Mouse (Mus musculus) WW6 (cell line): ENCODE data around the gene Lpcat3.
A peak's percentile ranks its signal among the peaks of the same experiment; 100 is the strongest.
"Not testable (repeated sequence)": the region's sequence is repeated elsewhere in the genome, so short reads cannot be mapped to it uniquely, and the experiment has no call there.

Experiments used
- DNase-seq: peaks from one replicate; pipeline ENCODE4 v3.0.0-alpha.2; 2013; ENCODE audit warnings: low read depth, low spot score

The Lpcat3 gene

GRCm38 (mm10) chr6:124662477-124663423, at the start of gene Lpcat3:
TSS of gene Lpcat3 (plus strand) at chr6:124663027.
- DNase-seq: peak; percentile 100

- no peak for DNase-seq
Observed at GRCm38 (mm10) chr6:124625612-124626011, 37.2 kb upstream of the Lpcat3 start.

- DNase-seq: not testable (repeated sequence)
Observed at GRCm38 (mm10) chr6:124626184-124626583, 36.6 kb upstream of the Lpcat3 start.

GRCm38 (mm10) chr6:124630763-124631162, 32.1 kb upstream of the Lpcat3 start:
- DNase-seq: no peak

DNA sequence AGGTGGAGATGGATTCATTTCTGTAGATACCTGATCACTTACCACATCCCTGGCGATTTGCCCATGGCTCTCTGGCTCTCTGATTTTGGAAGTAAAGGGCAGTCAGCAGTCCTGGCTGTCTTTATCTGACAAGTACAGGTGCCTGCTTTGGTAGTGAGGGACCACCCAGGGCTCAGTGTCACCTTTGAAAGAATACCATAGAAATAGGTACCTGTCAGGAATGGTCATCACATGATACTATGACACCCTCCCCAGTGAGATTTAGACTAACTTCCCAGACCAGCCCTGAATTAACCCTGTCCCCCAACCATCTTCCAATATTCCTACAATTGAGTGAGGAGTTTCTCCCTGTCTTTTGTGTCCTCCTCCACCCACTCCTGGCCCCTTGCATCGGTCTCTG, 26.8 kb upstream of the Lpcat3 start, which contains the start of gene C1s2:
C1s2 (minus strand) TSS at position 101 of the 400 bp plus-strand sequence.
- not testable (repeated sequence) for DNase-seq

GRCm38 (mm10) chr6:124636858-124637460, 25.9 kb upstream of the Lpcat3 start:
- DNase-seq: peak; percentile 20

DNA sequence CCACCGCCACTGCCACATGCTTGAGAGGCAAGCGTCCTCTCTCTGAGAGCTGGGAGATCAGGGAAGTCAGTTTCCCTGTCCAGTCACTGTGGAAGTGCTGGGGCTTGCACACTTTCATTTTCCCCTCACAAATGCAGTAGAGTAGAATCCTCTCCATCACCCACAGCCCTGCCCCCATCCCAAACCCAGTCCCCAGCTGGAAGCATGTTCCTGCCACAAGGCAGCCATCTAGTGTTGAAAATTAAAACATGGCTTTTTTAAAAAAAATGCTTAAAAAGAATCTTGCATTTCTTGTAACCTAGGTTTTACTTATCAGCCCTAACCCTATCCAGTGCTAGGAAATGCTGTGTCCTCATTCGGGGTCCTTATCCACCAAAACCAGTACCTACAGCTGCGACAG, 22.8 kb upstream of the Lpcat3 start:
- DNase-seq: no peak

DNA sequence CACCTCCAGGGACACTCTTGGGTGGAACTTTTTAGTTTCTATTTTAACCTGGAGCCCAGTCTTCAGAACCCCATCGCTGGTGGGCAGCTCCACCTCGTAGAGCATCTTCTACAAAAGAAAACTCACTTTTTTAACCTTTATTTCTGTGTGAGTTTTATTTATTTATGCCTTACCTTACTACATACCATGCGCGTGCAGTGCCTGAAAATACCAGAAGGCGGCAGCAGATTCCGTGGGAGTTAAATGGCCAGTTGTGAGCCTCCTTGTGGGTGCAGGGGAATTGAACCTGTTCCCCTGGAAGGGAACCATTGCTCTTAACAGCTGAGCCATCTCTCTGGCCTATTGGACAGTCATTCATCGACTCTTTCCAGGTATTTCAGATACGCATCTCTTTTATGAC, 21.8 kb upstream of the Lpcat3 start:
- peak; percentile 65 for DNase-seq

- DNase-seq: no peak
Observed at GRCm38 (mm10) chr6:124646394-124646793, 16.4 kb upstream of the Lpcat3 start.

GRCm38 (mm10) chr6:124655893-124656292, 6.9 kb upstream of the Lpcat3 start:
- no peak for DNase-seq

DNA sequence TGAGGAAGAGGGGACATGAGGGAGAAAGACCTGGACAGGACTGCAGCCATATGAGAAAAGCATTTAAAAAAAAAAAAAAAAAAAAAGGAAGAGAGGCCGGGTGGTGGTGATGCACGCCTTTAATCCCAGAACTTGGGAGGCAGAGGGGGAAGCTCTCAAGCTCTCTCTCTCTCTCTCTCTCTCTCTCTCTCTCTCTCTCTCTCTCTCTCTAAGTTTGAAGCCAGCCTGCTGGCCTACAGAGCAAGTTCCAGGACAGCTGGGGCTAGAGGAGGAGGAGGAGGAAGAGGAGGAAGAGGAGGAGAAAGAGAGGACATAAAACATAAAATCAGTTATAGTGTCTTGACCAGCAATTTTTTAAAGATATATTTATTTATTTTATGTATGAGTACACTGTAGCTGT, 4.8 kb upstream of the Lpcat3 start:
- no peak for DNase-seq

DNA sequence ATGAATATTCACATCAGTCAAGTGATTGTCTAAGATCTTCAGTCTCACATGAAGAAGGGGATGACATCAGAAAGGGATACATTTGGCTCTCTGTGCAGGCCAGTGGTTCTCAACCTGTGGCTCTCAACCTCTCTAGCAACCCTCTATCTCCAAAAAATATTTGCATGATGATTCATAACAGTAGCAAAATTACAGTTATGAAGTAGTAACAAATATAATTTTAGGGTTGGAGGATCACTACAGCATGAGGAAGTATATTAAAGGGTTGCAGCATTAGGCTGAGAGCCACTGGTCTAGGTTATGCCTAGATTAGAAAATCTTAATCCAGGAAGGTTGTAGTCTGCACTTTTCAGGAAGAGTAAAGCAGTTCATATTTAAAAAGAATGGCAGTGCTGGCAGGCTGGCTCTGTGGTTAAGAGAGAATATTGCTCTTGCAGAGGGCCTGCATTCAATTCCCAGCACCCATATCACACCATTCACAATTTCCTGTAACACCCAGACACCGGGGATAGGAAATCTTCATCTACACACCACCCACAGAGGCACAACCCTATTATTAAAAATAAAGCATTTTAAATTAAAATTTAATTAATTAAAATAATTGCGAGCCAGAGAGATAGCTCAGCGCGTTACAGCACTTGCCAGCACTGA, 1.5 kb upstream of the Lpcat3 start:
- DNase-seq: no peak

DNA sequence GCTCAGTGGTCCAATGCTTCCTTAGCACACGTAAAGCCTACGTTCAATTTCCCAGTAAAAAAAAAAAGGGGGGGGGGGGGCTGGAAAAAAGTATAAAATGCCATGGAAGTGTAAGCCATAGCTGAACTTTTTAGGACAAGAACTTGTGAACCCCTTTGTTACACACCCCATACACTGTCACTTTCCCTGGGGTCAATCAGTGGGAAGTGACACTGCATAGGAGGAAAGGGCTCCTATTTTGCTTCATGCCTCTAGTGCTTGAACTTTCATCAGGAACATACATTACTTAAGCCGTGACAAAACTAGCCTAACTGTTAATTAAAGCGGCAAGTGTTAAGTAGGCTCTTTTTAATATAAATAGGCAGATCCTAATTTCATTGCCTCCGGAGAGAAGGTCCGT, 832 bp upstream of the Lpcat3 start:
- DNase-seq: no peak

DNA sequence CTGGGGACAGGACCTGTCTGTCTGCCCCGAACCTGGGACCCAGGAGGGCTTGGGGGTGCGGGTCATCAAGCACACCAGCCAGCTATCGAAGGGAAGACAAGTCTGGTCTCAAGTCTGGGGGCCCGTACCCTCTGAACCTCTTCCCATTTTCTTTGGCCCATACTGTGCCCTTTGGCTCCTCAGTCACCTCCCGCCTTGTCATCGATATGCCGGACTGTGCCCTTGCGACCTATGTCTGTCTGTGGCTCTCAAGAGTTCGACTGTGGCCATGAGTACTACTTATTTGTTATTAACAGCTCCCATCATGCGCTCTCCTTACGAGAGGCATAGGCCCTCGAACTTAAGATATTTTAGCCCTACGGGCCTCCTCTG, 583 bp downstream of the Lpcat3 start:
- DNase-seq: peak; percentile 20

- DNase-seq: no peak
Observed at GRCm38 (mm10) chr6:124664256-124664655, 1.4 kb downstream of the Lpcat3 start.

DNA sequence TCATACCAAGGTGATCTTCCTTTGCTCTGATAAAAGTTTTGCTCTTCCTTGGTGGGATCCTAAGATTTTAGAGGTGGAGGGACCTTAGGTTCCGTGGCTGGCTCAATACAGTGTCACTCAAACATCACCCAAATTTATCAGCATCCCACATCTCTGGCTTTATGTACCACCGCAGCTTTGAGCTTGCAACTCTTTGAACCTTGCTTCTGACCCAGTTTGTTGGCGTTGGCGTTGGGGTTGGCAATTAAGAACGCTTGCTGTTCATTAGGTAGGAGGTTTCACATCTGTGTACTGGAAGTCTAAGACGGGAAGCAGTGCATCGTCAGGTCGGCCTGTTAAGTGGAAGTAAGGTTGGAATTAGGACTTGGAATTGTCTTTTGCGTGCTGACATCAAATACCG, 2.2 kb downstream of the Lpcat3 start:
- DNase-seq: no peak

GRCm38 (mm10) chr6:124669234-124669859, 6.5 kb downstream of the Lpcat3 start:
- DNase-seq: no peak

- DNase-seq: no peak
Observed at GRCm38 (mm10) chr6:124670281-124670900, 7.6 kb downstream of the Lpcat3 start.

- no peak for DNase-seq
Observed at GRCm38 (mm10) chr6:124672100-124672499, 9.3 kb downstream of the Lpcat3 start.

DNA sequence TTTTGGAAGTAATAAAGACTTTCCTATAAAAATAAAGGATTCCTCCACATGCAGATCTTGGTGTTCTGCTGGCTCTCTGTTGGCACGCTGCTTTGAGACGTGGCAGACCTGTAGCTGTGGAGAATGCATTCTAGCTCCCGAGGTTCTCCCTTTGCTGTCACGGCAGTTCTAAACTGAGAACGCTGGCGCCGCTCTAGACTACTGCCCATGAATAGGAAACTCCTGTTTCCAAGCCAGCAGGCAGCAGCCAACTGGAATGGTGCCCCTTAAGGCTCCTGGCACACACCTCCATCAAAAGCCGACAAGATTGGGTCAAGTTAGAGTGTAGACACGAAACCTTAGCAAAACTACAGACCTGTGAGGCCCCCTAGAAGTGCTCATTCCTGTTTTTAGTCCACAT, 10.8 kb downstream of the Lpcat3 start:
- no peak for DNase-seq

DNA sequence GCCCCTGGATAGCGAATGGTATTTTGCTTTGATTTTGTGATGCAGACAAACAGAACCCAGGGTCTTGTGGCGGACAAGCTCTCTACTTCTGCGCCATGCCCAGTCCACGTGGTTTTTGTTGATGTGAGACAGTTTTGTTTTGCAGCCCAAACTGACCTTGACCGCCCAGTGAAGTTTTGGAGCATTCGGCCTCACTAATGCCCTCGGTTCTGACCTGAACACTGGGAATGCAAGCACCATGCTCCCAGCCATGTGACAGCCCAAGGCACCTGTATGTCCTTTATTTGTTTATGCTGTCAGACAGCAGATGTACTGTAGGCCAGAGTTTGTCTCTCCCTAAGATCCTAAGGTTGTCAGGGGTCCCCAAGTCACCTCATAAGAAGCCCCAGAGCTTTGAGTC, 11.8 kb downstream of the Lpcat3 start:
- no peak for DNase-seq
